Mouse (Mus musculus): ENCODE measurements around the gene Enpp6. TPM values are rescaled to one million over a fixed set of nuclear protein-coding genes. Genes with fewer than 3 reads are reported as not detected.

Gene Enpp6
- total and polyA plus RNA-seq, 2 experiments from 2014 or later = 0.80 to 1.9 TPM

DNA sequence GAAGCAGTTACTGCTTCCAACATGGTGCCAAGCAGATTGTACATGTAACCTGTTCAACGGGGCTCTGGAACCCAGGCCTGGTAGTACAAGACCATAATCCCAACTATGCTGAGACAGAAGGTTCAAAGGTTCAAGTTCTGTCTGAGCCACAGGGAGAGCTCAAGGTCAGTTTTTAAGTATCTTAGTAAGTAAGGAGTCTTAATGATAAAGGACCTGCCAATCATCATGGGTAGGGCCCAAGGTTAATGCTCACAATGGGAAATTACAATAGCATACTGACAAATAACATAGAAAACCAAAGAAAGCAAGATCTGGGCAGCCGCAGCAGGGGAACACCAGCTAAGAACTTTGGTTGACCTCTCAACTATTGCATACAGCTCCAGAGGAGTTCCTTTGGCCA is 72.3 kb downstream of the Enpp6 start:
- WGBS = 49% methylated on average over 2 of the region's 2 CpGs
- TF ChIP-seq CTCF (IDR thresholded peaks at IDR 0.05) = no peak
- ATAC-seq (ENCODE audit: low FRiP score) = no peak

DNA sequence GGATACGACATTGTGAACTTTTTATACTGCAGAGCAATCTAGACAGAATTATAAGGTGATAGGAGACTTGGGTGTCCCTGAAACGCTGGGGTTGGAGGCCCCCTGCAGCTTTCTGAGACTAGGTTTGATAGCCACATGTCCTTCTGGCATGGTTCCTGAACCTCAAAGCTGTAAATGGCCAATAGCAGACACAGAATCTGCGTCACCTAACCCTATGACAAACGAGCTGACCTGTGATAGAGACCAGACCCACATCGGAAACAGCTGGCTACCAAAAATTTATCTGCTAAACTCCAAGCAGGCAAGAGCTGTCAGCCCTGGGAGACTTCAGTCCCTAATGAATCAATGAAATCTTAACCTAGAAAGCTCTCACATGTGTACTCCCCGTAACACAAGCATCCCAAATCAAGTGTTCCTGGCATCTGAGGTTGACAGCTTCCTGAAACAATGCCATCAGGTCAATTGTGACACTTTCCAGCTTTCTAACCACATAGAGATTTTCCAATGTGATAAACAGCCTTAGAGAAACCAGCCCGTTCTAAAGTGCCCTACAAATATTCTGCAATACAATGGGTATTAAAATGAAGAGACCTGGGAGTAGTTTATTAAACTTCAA is 74.5 kb downstream of the Enpp6 start:
- no peak for ATAC-seq (ENCODE audit: low FRiP score)
- H3K27ac ChIP-seq (ENCODE audit: low read depth, low read length) = no peak overlapping the region
- WGBS = 79% methylated on average over 7 of the region's 7 CpGs
- H3K27me3 ChIP-seq (ENCODE audit: insufficient read depth, low read length) = no peaks in the 10 kb centered on the region
- H3K4me2 ChIP-seq (ENCODE audit: low read depth, low read length, poor library complexity, severe bottlenecking) = no peak overlapping the region
- no peaks in the 10 kb centered on the region for H3K4me1 ChIP-seq (ENCODE audit: insufficient read depth, low read length)
- no peaks in the 10 kb centered on the region for H3K9me3 ChIP-seq (ENCODE audit: low read length)
- no peak overlapping the region for H3K9ac ChIP-seq (replicated peaks; ENCODE audit: low read length, poor library complexity, severe bottlenecking)
- no peaks in the 10 kb centered on the region for H3K36me3 ChIP-seq (ENCODE audit: insufficient read depth, low read length)
- no peak for TF ChIP-seq CTCF (IDR thresholded peaks at IDR 0.05)
- DNase-seq (ENCODE audit: low spot score) = no peak
- H3K4me3 ChIP-seq (ENCODE audit: low read depth, low read length) = no peak overlapping the region

More for the DNA sequence above, 72.3 kb downstream of the Enpp6 start:
- H3K27ac ChIP-seq (ENCODE audit: low read depth, low read length) = no peak overlapping the region
- no peak overlapping the region for H3K9ac ChIP-seq (replicated peaks; ENCODE audit: low read length, poor library complexity, severe bottlenecking)
- H3K27me3 ChIP-seq (ENCODE audit: insufficient read depth, low read length) = no peaks in the 10 kb centered on the region
- no peaks in the 10 kb centered on the region for H3K36me3 ChIP-seq (ENCODE audit: insufficient read depth, low read length)
- no peaks in the 10 kb centered on the region for H3K4me1 ChIP-seq (ENCODE audit: insufficient read depth, low read length)
- H3K9me3 ChIP-seq (ENCODE audit: low read length) = no peaks in the 10 kb centered on the region
- no peak for DNase-seq (ENCODE audit: low spot score)
- no peak overlapping the region for H3K4me3 ChIP-seq (ENCODE audit: low read depth, low read length)
- H3K4me2 ChIP-seq (ENCODE audit: low read depth, low read length, poor library complexity, severe bottlenecking) = no peak overlapping the region

- Histone ChIP-seq H3K4me2 (ENCODE audit: low read depth, low read length, poor library complexity, severe bottlenecking) (no peak overlapping the region), H3K9me3 (ENCODE audit: low read length) (no peaks in the 10 kb centered on the region), H3K4me1 (ENCODE audit: insufficient read depth, low read length) (no peaks in the 10 kb centered on the region), H3K27me3 (ENCODE audit: insufficient read depth, low read length) (no peaks in the 10 kb centered on the region), H3K9ac (replicated peaks; ENCODE audit: low read length, poor library complexity, severe bottlenecking) (no peak overlapping the region), H3K4me3 (ENCODE audit: low read depth, low read length) (no peak overlapping the region), H3K27ac (ENCODE audit: low read depth, low read length) (no peak overlapping the region), H3K36me3 (ENCODE audit: insufficient read depth, low read length) (no peaks in the 10 kb centered on the region)
- no peak for TF ChIP-seq CTCF (IDR thresholded peaks at IDR 0.05)
- DNase-seq (ENCODE audit: low spot score) = no peak
- ATAC-seq (ENCODE audit: low FRiP score) = no peak
- 95% methylated on average over 9 of the region's 9 CpGs for WGBS
Observed at GRCm38 (mm10) chr8:47067121-47067520, 80.4 kb downstream of the Enpp6 start.

DNA sequence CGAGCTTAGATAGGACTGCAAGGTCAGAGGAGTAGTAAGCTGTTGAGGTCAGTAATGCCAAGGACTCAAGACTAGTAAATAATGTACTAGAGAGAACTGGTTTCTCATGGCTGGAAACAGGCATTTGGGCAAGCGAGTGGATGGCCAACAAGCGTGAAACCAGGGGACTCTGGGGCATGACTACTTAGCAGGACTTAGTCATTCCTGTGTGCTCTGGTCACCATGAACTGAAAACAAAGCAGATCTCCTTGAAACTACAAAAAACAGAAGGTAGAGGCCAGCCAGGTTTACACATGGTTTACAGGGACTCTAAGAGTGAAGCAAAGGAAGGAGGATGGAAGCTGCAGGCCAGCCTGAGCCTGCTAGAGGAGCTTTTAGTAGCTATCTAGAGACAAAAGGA is 82.9 kb downstream of the Enpp6 start:
- Histone ChIP-seq H3K36me3 (ENCODE audit: insufficient read depth, low read length) (no peaks in the 10 kb centered on the region), H3K9me3 (ENCODE audit: low read length) (0 out of 2 replicates have a peak, but pooled peaks cover 2% of the 10 kb centered on the region), H3K9ac (replicated peaks; ENCODE audit: low read length, poor library complexity, severe bottlenecking) (no peak overlapping the region), H3K27ac (ENCODE audit: low read depth, low read length) (no peak overlapping the region), H3K4me3 (ENCODE audit: low read depth, low read length) (no peak overlapping the region), H3K27me3 (ENCODE audit: insufficient read depth, low read length) (no peaks in the 10 kb centered on the region), H3K4me2 (ENCODE audit: low read depth, low read length, poor library complexity, severe bottlenecking) (no peak overlapping the region), H3K4me1 (ENCODE audit: insufficient read depth, low read length) (no peaks in the 10 kb centered on the region)
- ATAC-seq (ENCODE audit: low FRiP score) = no peak
- DNase-seq (ENCODE audit: low spot score) = no peak
- 82% methylated on average over 3 of the region's 3 CpGs for WGBS
- TF ChIP-seq CTCF (IDR thresholded peaks at IDR 0.05) = no peak

GRCm38 (mm10) chr8:47072001-47072400 is 85.3 kb downstream of the Enpp6 start:
- no peak for TF ChIP-seq CTCF (IDR thresholded peaks at IDR 0.05)
- no peaks in the 10 kb centered on the region for H3K4me1 ChIP-seq (ENCODE audit: insufficient read depth, low read length)
- no peaks in the 10 kb centered on the region for H3K36me3 ChIP-seq (ENCODE audit: insufficient read depth, low read length)
- no peak overlapping the region for H3K9ac ChIP-seq (replicated peaks; ENCODE audit: low read length, poor library complexity, severe bottlenecking)
- no peak overlapping the region for H3K4me3 ChIP-seq (ENCODE audit: low read depth, low read length)
- H3K27ac ChIP-seq (ENCODE audit: low read depth, low read length) = no peak overlapping the region
- DNase-seq (ENCODE audit: low spot score) (no peak), ATAC-seq (ENCODE audit: low FRiP score) (no peak)
- H3K4me2 ChIP-seq (ENCODE audit: low read depth, low read length, poor library complexity, severe bottlenecking) = no peak overlapping the region
- 86% methylated on average over 5 of the region's 5 CpGs for WGBS
- 0 out of 2 replicates have a peak, but pooled peaks cover 2% of the 10 kb centered on the region for H3K9me3 ChIP-seq (ENCODE audit: low read length)
- H3K27me3 ChIP-seq (ENCODE audit: insufficient read depth, low read length) = no peaks in the 10 kb centered on the region

DNA sequence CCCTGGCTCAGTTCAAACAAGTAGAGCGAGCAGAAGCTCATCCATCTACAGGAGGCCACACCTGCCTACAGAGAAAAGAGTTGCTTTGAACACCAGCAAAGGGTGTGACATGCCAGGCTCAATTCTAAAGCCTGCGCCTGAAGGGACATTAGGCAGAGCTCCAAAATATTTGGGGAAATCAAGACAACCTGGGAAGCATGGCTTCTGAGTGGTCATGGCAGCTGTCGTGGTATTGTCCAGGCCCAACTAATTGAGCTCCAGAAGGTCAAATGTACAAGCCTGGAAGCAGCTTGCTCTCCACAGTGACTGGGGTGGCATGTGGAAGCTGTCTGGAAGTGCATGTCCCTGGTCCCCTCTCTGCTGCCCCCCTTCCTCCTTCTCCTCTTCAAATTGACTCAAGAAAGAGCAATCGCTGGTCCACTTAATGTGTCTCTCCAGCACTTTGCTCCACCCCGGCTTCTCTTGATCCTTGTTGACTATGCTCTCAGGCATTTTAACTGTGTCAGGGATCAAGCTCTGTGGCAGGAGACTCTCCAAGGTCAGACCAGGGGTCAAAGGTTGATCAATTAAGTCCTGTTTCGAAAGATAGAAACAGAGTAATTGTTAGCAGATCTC is 89.4 kb downstream of the Enpp6 start:
- Histone ChIP-seq H3K9ac (replicated peaks; ENCODE audit: low read length, poor library complexity, severe bottlenecking) (no peak overlapping the region), H3K9me3 (ENCODE audit: low read length) (0 out of 2 replicates have a peak, but pooled peaks cover 2% of the 10 kb centered on the region), H3K4me3 (ENCODE audit: low read depth, low read length) (no peak overlapping the region), H3K36me3 (ENCODE audit: insufficient read depth, low read length) (no peaks in the 10 kb centered on the region), H3K27me3 (ENCODE audit: insufficient read depth, low read length) (no peaks in the 10 kb centered on the region), H3K4me2 (ENCODE audit: low read depth, low read length, poor library complexity, severe bottlenecking) (no peak overlapping the region), H3K4me1 (ENCODE audit: insufficient read depth, low read length) (no peaks in the 10 kb centered on the region), H3K27ac (ENCODE audit: low read depth, low read length) (no peak overlapping the region)
- ATAC-seq (ENCODE audit: low FRiP score) (no peak), DNase-seq (ENCODE audit: low spot score) (no peak)
- 88% methylated on average over 6 of the region's 6 CpGs for WGBS
- no peak for TF ChIP-seq CTCF (IDR thresholded peaks at IDR 0.05)
